Mouse (Mus musculus): ENCODE data around the gene Zfp661. TPM values are rescaled to one million over a fixed set of nuclear protein-coding genes. Genes with fewer than 3 reads are reported as not detected.

The Zfp661 gene
- polyA plus RNA-seq, 1 experiment, result not detected

- H3K27ac ChIP-seq (ENCODE audit: insufficient read depth, low read depth, low read length), result no peak overlapping the region
- no peak overlapping the region for H3K4me3 ChIP-seq (ENCODE audit: insufficient read depth, low read depth, low read length)
- peaks cover 31% of the 10 kb centered on the region for H3K4me1 ChIP-seq (ENCODE audit: control insufficient read depth, insufficient read depth, low read length)
- 62% methylated on average over 4 of the region's 4 CpGs for WGBS
- TF ChIP-seq POLR2A (IDR thresholded peaks at IDR 0.05; ENCODE audit: insufficient read depth, low read depth, low read length), result no peak
- TF ChIP-seq CTCF (IDR thresholded peaks at IDR 0.05; ENCODE audit: insufficient read depth, low read depth, low read length), result no peak; the same call in 1 of the 2 replicates
Observed at GRCm38 (mm10) chr2:127539494-127539893, 47.4 kb downstream of the Zfp661 start.

GRCm38 (mm10) chr2:127537548-127537947 is 49.3 kb downstream of the Zfp661 start:
- Histone ChIP-seq H3K4me1 (ENCODE audit: control insufficient read depth, insufficient read depth, low read length) (peaks cover 31% of the 10 kb centered on the region), H3K27ac (ENCODE audit: insufficient read depth, low read depth, low read length) (peak overlapping the region; percentile 82), H3K4me3 (ENCODE audit: insufficient read depth, low read depth, low read length) (no peak overlapping the region)
- WGBS, result 34% methylated on average over 3 of the region's 3 CpGs
- TF ChIP-seq CTCF (IDR thresholded peaks at IDR 0.05; ENCODE audit: insufficient read depth, low read depth, low read length), result no peak
- no peak for TF ChIP-seq POLR2A (IDR thresholded peaks at IDR 0.05; ENCODE audit: insufficient read depth, low read depth, low read length)

GRCm38 (mm10) chr2:127535363-127535762 is 51.5 kb downstream of the Zfp661 start:
- WGBS, result 67% methylated on average over 9 of the region's 9 CpGs
- no peak for TF ChIP-seq CTCF (IDR thresholded peaks at IDR 0.05; ENCODE audit: insufficient read depth, low read depth, low read length)
- TF ChIP-seq POLR2A (IDR thresholded peaks at IDR 0.05; ENCODE audit: insufficient read depth, low read depth, low read length), result no peak
- peaks cover 31% of the 10 kb centered on the region for H3K4me1 ChIP-seq (ENCODE audit: control insufficient read depth, insufficient read depth, low read length)

GRCm38 (mm10) chr2:127532379-127532778 is 54.5 kb downstream of the Zfp661 start:
- peaks cover 12% of the 10 kb centered on the region for H3K4me1 ChIP-seq (ENCODE audit: control insufficient read depth, insufficient read depth, low read length)
- WGBS, result 34% methylated on average over 9 of the region's 9 CpGs
- TF ChIP-seq CTCF (IDR thresholded peaks at IDR 0.05; ENCODE audit: insufficient read depth, low read depth, low read length), result no peak
- no peak for TF ChIP-seq POLR2A (IDR thresholded peaks at IDR 0.05; ENCODE audit: insufficient read depth, low read depth, low read length)
- H3K4me3 ChIP-seq (ENCODE audit: insufficient read depth, low read depth, low read length), result no peak overlapping the region
- no peak overlapping the region for H3K27ac ChIP-seq (ENCODE audit: insufficient read depth, low read depth, low read length)

More at GRCm38 (mm10) chr2:127535363-127535762, 51.5 kb downstream of the Zfp661 start:
- Histone ChIP-seq H3K4me3 (ENCODE audit: insufficient read depth, low read depth, low read length) (no peak overlapping the region), H3K27ac (ENCODE audit: insufficient read depth, low read depth, low read length) (no peak overlapping the region)

- H3K4me3 ChIP-seq (ENCODE audit: insufficient read depth, low read depth, low read length), result no peak overlapping the region
- TF ChIP-seq POLR2A (IDR thresholded peaks at IDR 0.05; ENCODE audit: insufficient read depth, low read depth, low read length) (no peak), CTCF (IDR thresholded peaks at IDR 0.05; ENCODE audit: insufficient read depth, low read depth, low read length) (no peak)
- peaks cover 5% of the 10 kb centered on the region for H3K4me1 ChIP-seq (ENCODE audit: control insufficient read depth, insufficient read depth, low read length)
- 73% methylated on average over 2 of the region's 2 CpGs for WGBS
- no peak overlapping the region for H3K27ac ChIP-seq (ENCODE audit: insufficient read depth, low read depth, low read length)
Observed at GRCm38 (mm10) chr2:127531592-127531991, 55.3 kb downstream of the Zfp661 start.

GRCm38 (mm10) chr2:127530418-127530817 is 56.5 kb downstream of the Zfp661 start:
- no peak for TF ChIP-seq CTCF (IDR thresholded peaks at IDR 0.05; ENCODE audit: insufficient read depth, low read depth, low read length)
- TF ChIP-seq POLR2A (IDR thresholded peaks at IDR 0.05; ENCODE audit: insufficient read depth, low read depth, low read length), result no peak
- WGBS, result 82% methylated on average over 3 of the region's 3 CpGs

GRCm38 (mm10) chr2:127525004-127525775 is 61.7 kb downstream of the Zfp661 start:
- TF ChIP-seq POLR2A (IDR thresholded peaks at IDR 0.05; ENCODE audit: insufficient read depth, low read depth, low read length) (no peak), CTCF (IDR thresholded peaks at IDR 0.05; ENCODE audit: insufficient read depth, low read depth, low read length) (no peak)
- Histone ChIP-seq H3K4me1 (ENCODE audit: control insufficient read depth, insufficient read depth, low read length) (peaks cover 20% of the 10 kb centered on the region), H3K27ac (ENCODE audit: insufficient read depth, low read depth, low read length) (no peak overlapping the region), H3K4me3 (ENCODE audit: insufficient read depth, low read depth, low read length) (no peak overlapping the region)
- 96% methylated on average over 3 of the region's 3 CpGs for WGBS

More at GRCm38 (mm10) chr2:127530418-127530817, 56.5 kb downstream of the Zfp661 start:
- no peaks in the 10 kb centered on the region for H3K4me1 ChIP-seq (ENCODE audit: control insufficient read depth, insufficient read depth, low read length)
- no peak overlapping the region for H3K27ac ChIP-seq (ENCODE audit: insufficient read depth, low read depth, low read length)
- no peak overlapping the region for H3K4me3 ChIP-seq (ENCODE audit: insufficient read depth, low read depth, low read length)

Other genes starting within 250 kb of the Zfp661 start
- not detected in 2 replicates for gene Astl, start 248.5 kb downstream of the Zfp661 start, polyA plus RNA-seq (2012; ENCODE audit: insufficient read depth, insufficient read length, low replicate concordance, missing spikeins)
- gene Adra2b, start 223.9 kb downstream of the Zfp661 start, polyA plus RNA-seq (2012; ENCODE audit: insufficient read depth, insufficient read length, low replicate concordance, missing spikeins), result not detected in 2 replicates
- not detected in 2 replicates for gene Gpat2, start 161.9 kb downstream of the Zfp661 start, polyA plus RNA-seq (2012; ENCODE audit: insufficient read depth, insufficient read length, low replicate concordance, missing spikeins)
- not detected in 2 replicates for gene Fahd2a, start 142.5 kb downstream of the Zfp661 start, polyA plus RNA-seq (2012; ENCODE audit: insufficient read depth, insufficient read length, low replicate concordance, missing spikeins)
- not detected in 2 replicates for gene Kcnip3, start 65.0 kb downstream of the Zfp661 start, polyA plus RNA-seq (2012; ENCODE audit: insufficient read depth, insufficient read length, low replicate concordance, missing spikeins)
- gene Prom2, start 45.6 kb downstream of the Zfp661 start, polyA plus RNA-seq (2012; ENCODE audit: insufficient read depth, insufficient read length, low replicate concordance, missing spikeins), result not detected in 2 replicates
- gene Mrps5, start 128 bp upstream of the Zfp661 start, polyA plus RNA-seq (2012; ENCODE audit: insufficient read depth, insufficient read length, low replicate concordance, missing spikeins), result not detected in 2 replicates
- not detected in 2 replicates for gene Mal, start 69.6 kb upstream of the Zfp661 start, polyA plus RNA-seq (2012; ENCODE audit: insufficient read depth, insufficient read length, low replicate concordance, missing spikeins)
- gene Mall, start 142.8 kb upstream of the Zfp661 start, polyA plus RNA-seq (2012; ENCODE audit: insufficient read depth, insufficient read length, low replicate concordance, missing spikeins), result not detected in 2 replicates
- gene Nphp1, start 201.8 kb upstream of the Zfp661 start, polyA plus RNA-seq (2012; ENCODE audit: insufficient read depth, insufficient read length, low replicate concordance, missing spikeins), result not detected in 2 replicates
- gene Mtln, start 205.4 kb upstream of the Zfp661 start, polyA plus RNA-seq (2012; ENCODE audit: insufficient read depth, insufficient read length, low replicate concordance, missing spikeins), result not detected in 2 replicates
- not detected in 2 replicates for gene Bub1, start 244.8 kb upstream of the Zfp661 start, polyA plus RNA-seq (2012; ENCODE audit: insufficient read depth, insufficient read length, low replicate concordance, missing spikeins)